Mouse (Mus musculus) testis, postnatal 14 days (tissue): Measurements from ENCODE around the gene Prrg2.

ENCODE experiments used
- DNase-seq: peaks from one replicate; pipeline ENCODE4 v3.0.0; 2021; ENCODE audit warnings: low spot score

The Prrg2 gene

DNA sequence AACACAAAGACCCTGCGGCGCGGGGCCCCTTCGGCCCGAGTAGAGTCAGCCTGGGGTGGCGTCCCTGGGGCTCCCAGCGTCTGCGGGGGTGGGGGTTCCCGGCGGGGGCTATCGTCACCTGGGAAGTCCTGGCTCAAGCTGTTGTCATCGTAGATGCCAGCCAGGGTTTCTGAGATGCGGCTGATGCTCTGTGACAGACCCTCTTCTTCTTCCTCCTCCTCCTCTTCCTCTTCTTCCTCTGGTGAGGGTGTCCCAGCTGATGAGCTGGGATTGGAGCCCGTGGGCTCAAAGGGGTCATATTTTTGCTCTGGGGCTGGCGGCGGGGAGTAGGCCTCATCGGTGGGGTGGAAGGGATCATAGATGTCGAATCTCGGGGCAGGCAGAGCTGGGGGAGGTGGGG, 54.1 kb downstream of the Prrg2 start:
- DNase-seq, result no peak

DNA sequence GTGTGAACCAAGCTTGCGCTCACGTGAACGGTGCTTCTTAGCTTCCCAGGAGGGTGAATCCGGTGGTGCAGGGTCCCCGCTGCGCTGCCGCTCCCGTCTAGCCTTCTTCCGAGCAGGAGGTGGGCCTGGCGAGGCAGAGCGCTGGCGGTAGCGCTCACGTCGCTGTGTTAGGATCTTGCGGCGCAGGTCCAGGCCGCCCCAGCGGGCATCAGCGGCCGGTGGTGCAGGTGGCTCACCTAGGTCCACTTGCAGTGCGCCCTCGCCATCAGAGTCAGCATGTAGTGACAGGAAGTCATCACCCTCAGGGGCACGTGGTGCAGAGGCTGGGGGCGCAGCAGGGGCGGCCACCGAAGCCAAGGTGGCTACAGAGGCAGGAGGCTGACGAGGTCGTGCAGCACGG, 54.6 kb downstream of the Prrg2 start:
- DNase-seq, result no peak

DNA sequence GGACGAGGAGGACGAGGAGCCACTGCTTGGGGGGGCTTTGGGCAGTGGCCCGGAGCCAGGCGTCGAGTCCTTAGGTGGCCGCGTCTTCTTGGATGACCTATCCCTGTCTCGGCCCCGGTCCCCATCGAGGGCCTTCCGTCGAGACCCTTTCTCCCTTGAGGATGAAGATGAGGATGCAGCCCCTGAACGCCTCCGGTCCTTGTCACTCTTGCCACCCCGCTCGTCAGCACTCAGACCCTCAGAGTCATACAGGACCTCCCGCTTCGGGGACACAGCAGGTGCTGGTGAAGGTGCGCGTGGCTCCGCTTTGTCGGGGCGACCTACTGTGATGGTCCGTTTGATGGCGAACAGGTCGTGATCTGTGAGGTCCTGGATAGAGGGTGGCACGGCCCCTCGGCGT, 55.3 kb downstream of the Prrg2 start:
- no peak for DNase-seq

DNA sequence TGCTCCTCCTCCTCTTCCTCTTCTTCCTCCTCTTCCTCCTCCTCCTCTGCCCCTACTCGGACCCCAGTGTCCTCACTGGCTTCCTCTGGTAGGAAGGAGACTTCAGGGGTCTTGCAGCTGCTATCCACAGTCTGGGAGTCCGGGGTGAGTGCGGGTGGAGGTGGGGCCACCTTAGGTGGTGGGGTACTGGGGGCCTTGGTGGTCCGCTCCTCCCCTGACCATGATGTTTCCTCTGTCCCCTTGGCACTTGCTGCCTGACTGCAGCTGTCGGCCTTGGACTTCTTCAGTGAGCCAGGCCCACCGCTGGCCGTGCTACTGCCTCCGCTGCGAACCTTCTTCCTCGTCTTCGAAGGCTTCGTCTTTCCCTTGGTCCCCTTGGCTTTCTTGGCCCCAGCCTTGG, 56.0 kb downstream of the Prrg2 start:
- DNase-seq, result no peak

DNA sequence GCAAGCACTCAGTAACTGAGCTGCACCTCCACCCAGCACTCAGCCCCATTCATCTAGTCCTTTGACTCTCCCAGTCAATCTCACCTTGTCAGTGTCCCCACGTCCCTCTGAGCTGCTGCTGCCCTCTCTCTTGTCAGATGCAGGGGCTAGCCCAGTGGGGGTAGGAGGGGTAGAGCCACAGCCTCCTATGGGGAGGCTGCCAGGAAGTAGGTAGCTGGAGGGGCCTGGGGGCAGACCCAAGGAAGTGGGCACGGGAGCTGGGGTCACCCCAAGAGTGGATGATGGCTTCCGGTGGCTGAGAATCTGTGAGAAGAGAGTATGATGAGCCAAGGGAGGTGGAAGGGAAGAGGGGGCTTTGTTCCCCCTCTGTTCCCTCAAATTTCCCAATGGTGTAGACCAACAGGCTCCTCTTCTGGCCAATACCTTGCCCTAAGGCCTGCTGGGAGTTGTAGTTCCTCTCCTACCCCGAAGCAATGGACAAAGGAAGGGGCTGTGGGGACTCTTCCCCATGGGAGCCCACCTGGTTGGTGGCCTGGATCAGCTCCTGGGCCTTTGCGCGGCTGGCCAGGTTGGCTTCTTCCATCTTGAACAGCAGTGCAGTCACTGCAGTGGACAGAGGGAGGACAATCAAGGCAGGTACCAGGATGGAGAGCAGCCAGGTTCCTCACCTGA, 57.0 kb downstream of the Prrg2 start:
- no peak for DNase-seq

DNA sequence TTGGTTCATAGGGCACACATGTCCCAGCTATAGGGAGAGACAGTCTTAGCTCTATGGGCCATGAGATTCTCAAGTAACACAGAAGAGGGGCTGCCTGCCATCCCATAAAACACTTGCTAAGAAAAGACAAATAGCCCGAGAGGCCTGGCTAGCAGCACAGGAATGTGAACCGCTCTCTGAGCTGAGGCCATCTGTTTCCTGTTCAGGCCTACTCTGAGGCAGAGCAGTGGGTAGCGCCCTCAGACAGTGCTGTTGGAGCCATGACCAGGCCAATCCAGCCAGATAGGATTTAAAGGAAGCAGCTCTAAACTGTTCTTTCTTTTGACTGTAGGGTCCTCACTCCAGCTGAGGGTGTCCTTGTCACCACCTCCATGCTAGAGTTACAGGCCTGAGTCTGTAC, 57.9 kb downstream of the Prrg2 start:
- no peak for DNase-seq
